Mouse (Mus musculus): ENCODE results near the gene Atg101. TPM values are rescaled to one million over a fixed set of nuclear protein-coding genes. Genes with fewer than 3 reads are reported as not detected.

Atg101 gene
- total and polyA plus RNA-seq, 2 experiments from 2014 or later = 52.3 to 75.3 TPM

DNA sequence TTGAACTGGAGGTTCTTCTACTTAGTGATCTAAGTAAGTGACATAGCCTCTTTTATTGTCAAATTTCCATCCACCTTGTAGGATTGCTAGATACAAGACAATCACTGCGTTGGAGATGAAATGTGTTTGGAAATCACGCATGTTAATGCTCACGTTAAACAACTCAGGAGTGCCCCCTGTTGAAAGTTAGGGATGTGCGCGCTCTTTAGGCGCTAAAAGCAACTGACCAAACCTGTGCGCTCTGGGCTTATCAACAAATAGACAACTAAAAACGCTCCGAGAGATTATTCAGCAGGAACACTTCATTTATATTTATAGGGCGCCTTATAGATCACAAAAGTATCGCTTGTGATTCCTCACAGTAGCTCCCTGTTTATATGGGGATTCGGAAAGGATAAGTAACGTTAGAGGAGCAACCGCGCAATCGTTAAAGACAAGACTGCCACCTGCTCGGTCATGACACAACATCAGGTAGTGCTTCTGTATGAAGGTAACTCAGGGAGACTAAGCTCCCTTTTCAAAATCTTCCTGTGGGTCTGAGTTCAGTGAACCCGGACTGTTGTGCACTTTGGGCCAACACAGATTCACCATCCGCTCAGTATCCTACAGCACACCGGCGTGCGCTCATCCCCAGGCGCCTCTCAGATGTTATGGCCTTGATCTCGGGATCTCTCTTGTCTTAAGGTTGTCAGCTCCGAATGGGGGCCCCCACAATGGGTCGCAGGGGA is 725 bp upstream of the Atg101 start:
- under 1% methylated on average over 26 of the region's 26 CpGs for WGBS
- H3K36me3 ChIP-seq (ENCODE audit: insufficient read depth, low read length) = peaks cover 12% of the 10 kb centered on the region; the same call in 1 of the 2 replicates
- ATAC-seq (no peak), DNase-seq (ENCODE audit: low spot score) (peak; percentile 92)
- H3K4me3 ChIP-seq (ENCODE audit: low read length) = peak overlapping the region; percentile 55
- H3K4me2 ChIP-seq (ENCODE audit: low read depth, low read length) = peak overlapping the region; percentile 95
- H3K27ac ChIP-seq = peak overlapping the region; percentile 51; the same call in 1 of the 2 replicates
- H3K9ac ChIP-seq (replicated peaks; ENCODE audit: low read length) = peak overlapping the region; percentile 67
- no peaks in the 10 kb centered on the region for H3K9me3 ChIP-seq (ENCODE audit: low read length)
- H3K4me1 ChIP-seq (ENCODE audit: insufficient read depth, low read length) = no peaks in the 10 kb centered on the region
- TF ChIP-seq CTCF (IDR thresholded peaks at IDR 0.05; ENCODE audit: low read depth) = peak; percentile 76
- H3K27me3 ChIP-seq (ENCODE audit: insufficient read depth, low read length) = no peaks in the 10 kb centered on the region

GRCm38 (mm10) chr15:101286129-101286770 is 2.2 kb downstream of the Atg101 start:
- Histone ChIP-seq H3K4me3 (ENCODE audit: low read length) (no peak overlapping the region), H3K9me3 (ENCODE audit: low read length) (no peaks in the 10 kb centered on the region), H3K4me2 (ENCODE audit: low read depth, low read length) (no peak overlapping the region), H3K4me1 (ENCODE audit: insufficient read depth, low read length) (no peaks in the 10 kb centered on the region), H3K27me3 (ENCODE audit: insufficient read depth, low read length) (no peaks in the 10 kb centered on the region), H3K9ac (replicated peaks; ENCODE audit: low read length) (no peak overlapping the region), H3K36me3 (ENCODE audit: insufficient read depth, low read length) (peaks cover 37% of the 10 kb centered on the region), H3K27ac (no peak overlapping the region)
- ATAC-seq = no peak
- peak; percentile 60 for TF ChIP-seq CTCF (IDR thresholded peaks at IDR 0.05; ENCODE audit: low read depth)
- no peak for DNase-seq (ENCODE audit: low spot score)
- WGBS = 68% methylated on average over 9 of the region's 9 CpGs

DNA sequence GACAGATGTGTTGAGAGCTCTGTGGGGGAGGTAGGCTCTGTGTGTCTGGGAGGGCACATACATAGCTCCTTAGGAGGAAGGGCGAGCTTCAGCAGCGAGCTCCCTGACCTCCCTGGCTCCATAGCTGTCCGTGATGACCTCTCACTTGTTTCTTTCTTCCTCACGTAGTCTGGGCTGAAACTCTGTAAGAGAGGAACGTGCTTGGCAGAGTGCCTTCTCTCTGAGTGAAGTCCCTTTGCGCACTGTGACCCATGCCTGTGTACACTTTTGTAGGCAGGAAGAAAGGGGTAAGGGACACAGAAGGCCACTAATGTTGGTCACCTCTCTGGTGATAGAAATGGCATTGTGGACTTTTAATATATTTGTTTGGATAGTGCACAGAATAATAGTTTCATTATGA is 3.3 kb downstream of the Atg101 start:
- TF ChIP-seq CTCF (IDR thresholded peaks at IDR 0.05; ENCODE audit: low read depth) = no peak
- Histone ChIP-seq H3K27me3 (ENCODE audit: insufficient read depth, low read length) (no peaks in the 10 kb centered on the region), H3K4me1 (ENCODE audit: insufficient read depth, low read length) (no peaks in the 10 kb centered on the region), H3K9me3 (ENCODE audit: low read length) (no peaks in the 10 kb centered on the region), H3K27ac (no peak overlapping the region), H3K4me2 (ENCODE audit: low read depth, low read length) (no peak overlapping the region), H3K36me3 (ENCODE audit: insufficient read depth, low read length) (peaks cover 41% of the 10 kb centered on the region), H3K9ac (replicated peaks; ENCODE audit: low read length) (no peak overlapping the region), H3K4me3 (ENCODE audit: low read length) (no peak overlapping the region)
- DNase-seq (ENCODE audit: low spot score) (no peak), ATAC-seq (no peak)
- WGBS = 83% methylated on average over 6 of the region's 6 CpGs

- H3K27me3 ChIP-seq (ENCODE audit: insufficient read depth, low read length) = no peaks in the 10 kb centered on the region
- no peak for DNase-seq (ENCODE audit: low spot score)
- H3K4me3 ChIP-seq (ENCODE audit: low read length) = no peak overlapping the region
- ATAC-seq = no peak
- no peak overlapping the region for H3K4me2 ChIP-seq (ENCODE audit: low read depth, low read length)
- WGBS = 96% methylated on average over 15 of the region's 15 CpGs
- no peak for TF ChIP-seq CTCF (IDR thresholded peaks at IDR 0.05; ENCODE audit: low read depth)
- peaks cover 41% of the 10 kb centered on the region for H3K36me3 ChIP-seq (ENCODE audit: insufficient read depth, low read length)
- no peaks in the 10 kb centered on the region for H3K9me3 ChIP-seq (ENCODE audit: low read length)
- H3K27ac ChIP-seq = no peak overlapping the region
- no peaks in the 10 kb centered on the region for H3K4me1 ChIP-seq (ENCODE audit: insufficient read depth, low read length)
- no peak overlapping the region for H3K9ac ChIP-seq (replicated peaks; ENCODE audit: low read length)
These were observed 6.3 kb downstream of the Atg101 start for GRCm38 (mm10) chr15:101290354-101290753.

GRCm38 (mm10) chr15:101292012-101292411 is 7.9 kb downstream of the Atg101 start:
- no peak for ATAC-seq
- TF ChIP-seq CTCF (IDR thresholded peaks at IDR 0.05; ENCODE audit: low read depth) = no peak
- Histone ChIP-seq H3K9me3 (ENCODE audit: low read length) (no peaks in the 10 kb centered on the region), H3K4me3 (ENCODE audit: low read length) (no peak overlapping the region), H3K4me2 (ENCODE audit: low read depth, low read length) (no peak overlapping the region), H3K36me3 (ENCODE audit: insufficient read depth, low read length) (peaks cover 38% of the 10 kb centered on the region), H3K4me1 (ENCODE audit: insufficient read depth, low read length) (no peaks in the 10 kb centered on the region), H3K27ac (no peak overlapping the region), H3K27me3 (ENCODE audit: insufficient read depth, low read length) (no peaks in the 10 kb centered on the region), H3K9ac (replicated peaks; ENCODE audit: low read length) (no peak overlapping the region)
- DNase-seq (ENCODE audit: low spot score) = no peak
- 75% methylated on average over 3 of the region's 3 CpGs for WGBS

- Histone ChIP-seq H3K36me3 (ENCODE audit: insufficient read depth, low read length) (peaks cover 29% of the 10 kb centered on the region), H3K4me2 (ENCODE audit: low read depth, low read length) (no peak within 1 kb of the TSS), H3K9me3 (ENCODE audit: low read length) (no peaks in the 10 kb centered on the region), H3K9ac (replicated peaks; ENCODE audit: low read length) (no peak within 1 kb of the TSS), H3K4me1 (ENCODE audit: insufficient read depth, low read length) (no peaks in the 10 kb centered on the region), H3K27ac (no peak within 1 kb of the TSS), H3K4me3 (ENCODE audit: low read length) (no peak within 1 kb of the TSS), H3K27me3 (ENCODE audit: insufficient read depth, low read length) (no peaks in the 10 kb centered on the region)
- no peak for ATAC-seq
- WGBS = 67% methylated on average over 18 of the region's 18 CpGs
- DNase-seq (ENCODE audit: low spot score) = no peak
- no peak for TF ChIP-seq CTCF (IDR thresholded peaks at IDR 0.05; ENCODE audit: low read depth)
These were observed 9.1 kb downstream of the Atg101 start, which contains the start of gene 6030408B16Rik for GRCm38 (mm10) chr15:101293025-101293621. Gene 6030408B16Rik, plus strand, starts transcription at chr15:101293212.

All from hindbrain, postnatal 0 days (tissue).